Mouse (Mus musculus): Measurements from ENCODE around the gene Zfp385b.

GRCm38 (mm10) chr2:77386515-77386914 is 432.9 kb downstream of the Zfp385b start:
- TF ChIP-seq CTCF (IDR thresholded peaks at IDR 0.05; ENCODE audit: control insufficient read depth, insufficient read depth, low read length) (peak; percentile 36; the same call in 1 of the 2 replicates), POLR2A (IDR thresholded peaks at IDR 0.05; ENCODE audit: borderline replicate concordance, control insufficient read depth, low read depth, low read length) (no peak)
